Mouse (Mus musculus) CH12.LX (cell line): ENCODE measurements around the gene Xntrpc.

Source experiments
- CHD2 ChIP-seq: IDR thresholded peaks from 2 replicates; pipeline ENCODE4 v1.6.1; 2011; ENCODE audit warnings: low read length, improper control_type of control experiment
- CTCF ChIP-seq, 2 experiments: IDR thresholded peaks in 1 of 2; conservative IDR thresholded peaks in 1 of 2; 2 replicates each; pipeline ENCODE4 v1.5.1; 2011 to 2012; ENCODE audit warnings: low read depth in 2 of 2, low read length in 2 of 2, improper control_type of control experiment in 1 of 2, inconsistent platforms in 1 of 2, mild to moderate bottlenecking in 1 of 2, moderate library complexity in 1 of 2
- E2F4 ChIP-seq: IDR thresholded peaks from 2 replicates; pipeline ENCODE4 v1.6.1; 2011; ENCODE audit warnings: low read depth, low read length, improper control_type of control experiment; ENCODE audit not compliant: insufficient replicate concordance
- EP300 ChIP-seq: IDR thresholded peaks from 2 replicates; pipeline ENCODE4 v1.6.1; 2011; ENCODE audit warnings: low read length, improper control_type of control experiment
- GABPA ChIP-seq: IDR thresholded peaks from 2 replicates; pipeline ENCODE4 v1.6.1; 2012; ENCODE audit warnings: low read depth, low read length, improper control_type of control experiment, inconsistent platforms; ENCODE audit not compliant: insufficient replicate concordance
- MEF2A ChIP-seq: IDR thresholded peaks from 2 replicates; pipeline ENCODE4 v1.6.1; 2014; ENCODE audit warnings: low read depth, mild to moderate bottlenecking, inconsistent platforms, low read length, improper control_type of control experiment, borderline replicate concordance
- NRF1 ChIP-seq: IDR thresholded peaks from 2 replicates; pipeline ENCODE4 v1.6.1; 2014; ENCODE audit warnings: low read depth, mild to moderate bottlenecking, inconsistent platforms, low read length, improper control_type of control experiment, moderate library complexity
- POLR2A ChIP-seq: IDR thresholded peaks from 2 replicates; pipeline ENCODE4 v1.6.1; 2011; ENCODE audit warnings: low read depth, mild to moderate bottlenecking, improper control_type of control experiment, low read length
- RAD21 ChIP-seq: IDR thresholded peaks from 2 replicates; pipeline ENCODE4 v1.6.1; 2011; ENCODE audit warnings: low read depth, mild to moderate bottlenecking, low read length, improper control_type of control experiment, moderate library complexity

DNA sequence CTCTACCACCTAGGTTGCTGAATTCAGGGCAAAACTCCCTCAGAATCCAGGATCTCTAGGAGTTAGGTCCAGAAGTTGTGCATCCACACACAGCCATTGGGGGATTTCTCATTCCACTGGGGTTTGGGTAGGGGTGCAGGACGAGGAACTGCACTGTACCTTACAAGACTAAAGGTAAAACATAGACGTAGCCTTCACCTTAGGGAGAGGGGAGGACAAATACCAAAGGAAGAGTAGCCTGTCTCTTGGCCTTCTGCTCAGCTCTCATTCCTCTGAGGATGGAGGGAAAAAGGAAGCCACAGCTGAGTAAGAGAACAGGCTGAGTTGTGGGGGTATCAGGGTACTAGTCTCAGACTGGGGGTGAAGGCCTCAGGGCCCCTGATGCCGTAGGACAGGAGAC lies 46.9 kb upstream of the Xntrpc start, which contains the start of gene Il18bp:
- TF ChIP-seq NRF1 (no peak), POLR2A (no peak), CTCF (conservative IDR thresholded peaks at IDR 0.05 in 1 of 2, IDR thresholded peaks at IDR 0.05 in 1 of 2; ENCODE audit: low read depth in 2 of 2, low read length in 2 of 2) (no peak), RAD21 (no peak), GABPA (no peak), E2F4 (no peak), EP300 (no peak), MEF2A (no peak), CHD2 (no peak)
